Mouse (Mus musculus): ENCODE data around the gene Tmem266.

The Tmem266 gene

DNA sequence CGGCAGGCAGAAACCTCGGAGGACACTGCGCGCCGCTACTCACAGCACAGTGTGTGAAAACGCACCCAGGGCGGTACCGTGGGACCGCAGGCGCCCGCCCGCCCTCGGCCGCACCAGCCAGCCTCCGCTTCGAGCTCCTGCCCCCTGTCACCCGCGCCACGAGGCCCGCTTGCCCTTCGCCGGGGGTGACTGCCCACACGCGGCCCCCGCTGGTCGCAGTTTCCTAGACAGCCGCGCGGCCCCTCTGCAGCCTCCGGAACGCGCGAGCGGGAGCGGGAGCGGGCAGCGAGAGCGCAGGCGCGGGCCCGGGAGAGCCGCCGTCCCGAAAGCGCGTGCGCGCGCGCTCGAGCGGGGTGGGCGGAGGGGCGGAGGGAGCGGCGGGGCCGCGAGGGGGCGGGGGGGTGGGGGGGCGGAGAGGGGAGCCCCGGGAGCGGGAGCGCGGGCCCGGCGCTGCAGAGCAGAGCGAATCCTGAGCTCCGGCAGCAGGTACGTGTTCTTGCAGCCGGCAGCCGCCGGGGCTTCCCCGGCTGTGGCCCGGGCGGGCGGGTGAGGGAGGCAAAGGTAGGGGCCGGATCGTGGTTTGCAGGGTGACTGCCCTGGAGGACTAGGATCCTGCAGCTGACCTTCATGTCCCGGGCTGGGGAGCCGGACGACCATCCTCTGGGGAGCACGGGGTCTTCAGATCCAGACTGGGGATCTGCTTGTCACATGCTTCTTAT lies at the start of gene Tmem266, which contains the start of gene Nrg4:
TSS of gene Tmem266 (plus strand) at position 399 of the 719 bp plus-strand sequence.
TSS of gene Nrg4 (minus strand) at position 330 of the 719 bp plus-strand sequence.
- peak; percentile 93 for DNase-seq (ENCODE audit: low read depth, low spot score)

- peak; percentile 87 for DNase-seq (ENCODE audit: low read depth, low spot score)
These were observed 49.2 kb upstream of the Tmem266 start for GRCm38 (mm10) chr9:55277562-55277961.

- no peak for DNase-seq (ENCODE audit: low read depth, low spot score)
These were observed 47.4 kb upstream of the Tmem266 start for GRCm38 (mm10) chr9:55279114-55279825.

GRCm38 (mm10) chr9:55283516-55283915 lies 43.2 kb upstream of the Tmem266 start:
- no peak for DNase-seq (ENCODE audit: low read depth, low spot score)

GRCm38 (mm10) chr9:55285197-55285596 lies 41.5 kb upstream of the Tmem266 start:
- DNase-seq (ENCODE audit: low read depth, low spot score), result no peak

DNA sequence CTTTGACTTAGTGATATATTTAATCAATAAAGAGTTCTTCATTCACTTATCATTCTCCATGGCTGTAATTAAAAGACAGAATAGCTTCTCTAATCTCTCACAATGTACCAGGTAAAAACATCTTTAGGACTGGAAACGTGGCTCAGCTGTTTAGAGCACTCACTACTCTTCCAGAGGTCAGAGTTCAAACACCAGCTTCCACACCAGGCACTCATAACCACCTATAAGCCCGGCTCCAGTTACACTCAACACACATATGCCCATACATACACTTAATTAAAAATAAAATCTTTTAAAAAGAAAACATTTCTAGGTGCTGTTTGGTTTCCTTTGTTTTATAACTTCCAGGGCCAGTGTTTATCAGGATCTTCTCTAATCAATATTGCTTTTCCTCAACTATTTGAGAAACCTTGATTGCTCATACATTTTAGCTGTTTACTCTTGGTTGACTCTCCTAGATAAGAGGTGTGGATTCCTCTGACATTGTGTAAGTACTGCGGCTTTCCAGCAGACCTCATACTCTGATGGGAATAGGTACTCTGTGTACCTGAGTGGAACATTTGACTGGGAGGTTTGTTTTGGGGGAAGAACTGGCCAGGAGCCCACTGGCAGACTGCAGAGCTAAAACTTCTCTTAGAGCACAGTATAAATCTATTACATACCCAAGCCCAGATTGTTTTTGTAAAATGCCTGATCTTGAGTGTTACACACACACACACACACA lies 37.1 kb upstream of the Tmem266 start:
- DNase-seq (ENCODE audit: low read depth, low spot score), result no peak

DNA sequence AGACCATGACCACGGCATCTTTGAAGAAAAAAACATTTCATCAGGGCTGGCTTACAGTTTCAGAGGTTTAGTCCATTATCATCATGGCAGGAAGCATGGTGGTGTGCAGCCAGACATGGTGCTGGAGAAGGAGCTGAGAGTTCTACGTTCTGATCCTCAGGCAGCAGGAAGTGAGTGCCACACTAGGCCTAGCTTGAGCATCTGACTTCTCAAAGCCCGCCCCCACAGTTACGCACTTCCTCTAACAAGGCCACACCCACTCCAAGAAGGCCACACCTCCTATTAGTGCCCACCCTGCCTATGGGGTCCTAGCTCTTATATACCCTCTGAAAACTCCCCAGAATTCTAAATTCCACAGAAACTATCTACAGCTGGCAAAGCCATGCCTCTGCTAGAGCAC lies 34.7 kb upstream of the Tmem266 start:
- no peak for DNase-seq (ENCODE audit: low read depth, low spot score)

DNA sequence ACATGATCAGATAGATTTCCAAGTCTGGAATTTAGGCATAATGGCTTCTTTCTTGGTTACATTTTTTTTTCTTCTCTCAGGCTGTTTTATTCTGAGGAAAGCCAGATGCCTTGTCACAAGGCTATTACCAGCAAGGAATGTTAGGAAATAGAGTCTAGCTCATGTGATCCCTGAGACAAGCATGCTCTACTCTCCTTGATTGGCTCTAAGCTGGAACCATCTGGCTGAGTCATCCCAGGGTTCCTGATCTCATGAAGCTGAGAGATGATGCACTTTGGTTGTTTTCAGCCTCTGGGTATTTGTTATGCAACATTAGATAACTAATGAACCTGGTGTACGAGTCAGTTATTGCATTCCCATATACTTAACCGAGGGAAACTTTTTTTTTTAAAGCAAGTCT lies 30.5 kb upstream of the Tmem266 start:
- peak; percentile 16 for DNase-seq (ENCODE audit: low read depth, low spot score)

DNA sequence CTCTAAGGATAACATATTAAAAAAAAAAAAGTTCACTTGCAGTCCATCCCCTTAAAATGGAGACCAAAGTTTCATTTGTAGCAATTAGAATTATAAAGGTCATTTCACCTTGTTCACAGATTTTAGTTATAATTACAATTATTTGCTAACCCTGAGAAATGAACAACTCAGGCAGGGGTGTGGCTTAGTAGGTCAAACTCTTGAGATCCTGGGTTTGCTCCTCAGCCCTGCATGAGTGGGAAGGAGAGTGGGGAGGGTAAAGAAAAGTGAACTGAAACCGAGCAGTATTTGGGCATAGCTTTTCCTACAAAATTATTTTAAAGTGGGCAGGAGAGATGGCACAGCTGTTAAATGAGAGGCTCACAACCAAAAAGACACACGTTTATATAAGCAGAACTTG lies 19.6 kb upstream of the Tmem266 start:
- DNase-seq (ENCODE audit: low read depth, low spot score), result no peak

GRCm38 (mm10) chr9:55307557-55307956 lies 19.2 kb upstream of the Tmem266 start:
- DNase-seq (ENCODE audit: low read depth, low spot score), result no peak

- no peak for DNase-seq (ENCODE audit: low read depth, low spot score)
These were observed 18.3 kb upstream of the Tmem266 start for GRCm38 (mm10) chr9:55308455-55308854.

DNA sequence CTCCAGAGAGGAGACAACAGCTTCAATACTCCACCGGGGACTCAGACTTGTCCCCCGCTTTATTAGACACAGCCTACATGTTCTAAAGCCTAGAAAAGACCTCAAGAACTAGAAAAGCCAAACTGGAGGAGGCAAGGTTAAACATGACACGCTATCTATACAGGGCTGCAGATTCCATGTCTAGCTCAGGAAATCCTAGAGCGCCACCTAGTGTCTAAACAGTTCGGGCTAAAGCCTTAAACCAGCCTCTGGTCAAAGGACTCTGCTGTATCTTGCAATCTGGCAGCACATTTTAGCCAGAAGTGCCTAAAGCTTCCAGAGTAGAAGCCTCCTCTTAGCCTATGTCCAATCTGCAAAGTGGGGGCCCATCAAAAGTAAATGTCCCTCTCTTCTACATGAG lies 15.2 kb upstream of the Tmem266 start:
- peak; percentile 94 for DNase-seq (ENCODE audit: low read depth, low spot score)

DNA sequence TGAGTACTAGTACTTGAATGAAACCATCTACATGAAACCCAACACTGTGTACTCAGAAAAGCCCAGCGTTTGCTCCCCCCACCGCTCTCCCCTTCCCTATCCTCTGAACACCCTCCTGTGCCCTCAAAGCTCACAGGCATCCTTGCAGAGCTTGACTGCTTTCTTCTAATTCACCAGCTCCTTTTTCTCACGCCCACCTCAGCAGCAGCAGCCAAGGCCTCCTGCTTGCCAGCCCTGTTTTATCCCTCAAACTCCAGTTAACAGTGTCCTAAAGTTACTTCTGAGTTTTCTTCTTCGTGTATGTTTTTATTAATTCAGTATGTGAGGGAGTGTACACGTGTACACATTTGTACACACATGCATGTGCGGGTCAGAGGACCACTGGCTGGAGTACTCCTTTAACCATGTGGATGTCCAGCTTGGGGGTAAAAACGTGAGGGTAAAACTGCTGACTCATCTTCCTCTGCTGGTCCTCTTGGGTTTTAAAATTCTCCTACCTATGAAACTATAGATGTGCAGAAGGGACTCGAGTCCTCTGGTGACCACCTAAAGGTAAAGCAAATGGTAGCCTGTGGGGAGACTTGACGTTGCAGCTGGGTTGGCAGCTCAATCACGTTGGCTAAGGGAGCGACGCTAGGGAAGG lies 13.0 kb upstream of the Tmem266 start:
- peak; percentile 50 for DNase-seq (ENCODE audit: low read depth, low spot score)

GRCm38 (mm10) chr9:55322641-55323040 lies 4.1 kb upstream of the Tmem266 start:
- DNase-seq (ENCODE audit: low read depth, low spot score), result no peak

- peak; percentile 38 for DNase-seq (ENCODE audit: low read depth, low spot score)
These were observed 2.6 kb upstream of the Tmem266 start for GRCm38 (mm10) chr9:55324085-55324484.

DNA sequence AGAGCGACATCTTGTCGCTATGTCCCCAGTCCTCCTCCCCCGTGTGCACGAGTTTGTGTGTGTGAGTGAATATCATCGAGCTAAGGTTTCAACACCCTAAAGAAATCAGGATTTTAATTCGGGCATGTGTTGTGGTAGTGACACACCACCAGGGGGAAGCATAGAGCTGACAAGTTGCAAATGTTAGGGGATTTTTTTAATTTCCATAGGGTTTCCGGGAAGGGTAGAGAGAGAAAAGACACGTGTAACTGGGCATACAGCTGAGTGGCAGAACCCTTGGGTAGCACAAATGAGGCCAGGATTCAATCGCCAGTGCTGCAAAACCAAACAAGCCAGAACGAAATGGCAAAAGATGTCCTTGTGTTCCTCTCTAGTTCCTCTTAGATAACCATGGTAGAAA lies 2.2 kb upstream of the Tmem266 start:
- DNase-seq (ENCODE audit: low read depth, low spot score), result peak; percentile 65

DNA sequence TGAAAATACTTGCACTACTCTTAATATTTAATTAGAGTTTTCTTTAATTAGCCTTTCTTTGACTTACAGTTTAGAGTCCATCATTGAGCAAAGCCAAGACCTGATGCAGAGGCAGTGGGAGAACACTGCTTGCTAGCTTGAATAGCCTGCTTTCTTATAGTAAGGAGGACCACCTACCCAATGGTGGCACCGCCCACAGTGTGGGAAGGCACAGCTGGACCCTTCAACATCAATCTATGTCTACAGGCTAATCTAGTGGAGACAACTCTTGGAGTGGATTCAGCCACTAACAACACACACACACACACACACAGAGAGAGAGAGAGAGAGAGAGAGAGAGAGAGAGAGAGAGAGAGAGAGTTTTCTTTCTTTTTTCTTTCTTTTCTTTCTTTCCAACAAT lies 1.7 kb upstream of the Tmem266 start:
- DNase-seq (ENCODE audit: low read depth, low spot score), result no peak

DNA sequence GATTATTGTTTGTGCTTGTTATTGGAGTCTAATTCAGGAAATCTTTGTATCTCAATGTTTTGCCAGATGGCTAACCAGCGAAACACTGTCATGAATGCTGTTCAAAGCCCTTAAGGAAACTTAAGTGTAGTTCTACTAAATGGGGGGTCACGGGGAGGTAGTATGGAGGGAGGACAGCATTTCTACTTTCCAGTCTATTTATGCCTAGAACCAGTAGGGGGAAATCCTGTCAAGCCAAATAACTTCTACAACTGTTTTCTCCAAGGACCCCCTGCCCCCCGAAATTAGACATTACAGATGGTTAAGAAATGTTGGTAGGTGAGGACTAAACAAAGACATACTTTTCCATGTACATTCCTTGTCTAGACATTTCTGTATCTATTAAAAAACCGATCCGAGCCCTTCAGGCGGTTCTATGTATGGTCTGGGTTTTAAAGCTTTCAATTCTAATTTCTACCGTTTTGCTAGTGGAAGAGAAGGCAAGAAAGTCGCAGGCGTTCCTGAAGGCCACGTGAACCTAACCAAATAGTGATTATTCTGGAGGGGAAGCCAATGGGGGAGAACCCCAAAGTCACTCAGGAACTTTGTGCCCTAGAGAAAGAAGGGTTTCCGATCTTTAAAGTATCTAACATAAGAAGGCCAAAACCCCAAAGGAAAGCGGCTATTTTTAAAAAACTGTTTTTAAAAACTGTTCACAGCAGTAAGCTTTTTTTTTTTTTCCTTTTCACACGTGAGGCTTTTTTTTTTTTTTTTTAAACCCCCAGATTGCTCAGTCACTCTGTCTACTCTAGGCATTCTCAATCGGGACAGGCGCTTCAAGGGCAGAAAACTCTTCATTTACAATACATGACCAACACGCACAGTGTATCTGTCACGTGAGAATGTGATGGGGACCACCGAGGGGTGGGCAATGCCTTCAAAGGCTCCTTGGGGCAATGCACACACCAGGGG lies 874 bp upstream of the Tmem266 start:
- no peak for DNase-seq (ENCODE audit: low read depth, low spot score)

DNA sequence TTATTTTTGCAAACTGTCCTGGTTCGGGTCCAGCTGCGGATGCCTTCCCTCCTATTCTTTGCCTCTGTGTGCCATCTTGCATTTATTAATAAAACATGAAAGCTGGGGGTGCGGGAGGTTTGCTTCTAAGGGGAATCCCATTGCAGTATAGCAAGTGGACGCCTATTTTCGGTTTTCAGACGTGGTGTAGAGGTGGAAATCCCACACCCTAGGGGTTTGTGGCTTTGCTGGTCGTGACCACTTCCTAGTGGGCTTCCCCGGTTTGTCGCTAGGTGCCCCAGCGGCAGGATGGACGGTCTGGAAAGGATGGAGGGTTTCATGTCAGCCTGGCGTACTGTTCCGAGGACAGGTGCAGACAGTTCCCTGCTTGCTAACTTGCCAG lies 512 bp downstream of the Tmem266 start:
- DNase-seq (ENCODE audit: low read depth, low spot score), result peak; percentile 58

DNA sequence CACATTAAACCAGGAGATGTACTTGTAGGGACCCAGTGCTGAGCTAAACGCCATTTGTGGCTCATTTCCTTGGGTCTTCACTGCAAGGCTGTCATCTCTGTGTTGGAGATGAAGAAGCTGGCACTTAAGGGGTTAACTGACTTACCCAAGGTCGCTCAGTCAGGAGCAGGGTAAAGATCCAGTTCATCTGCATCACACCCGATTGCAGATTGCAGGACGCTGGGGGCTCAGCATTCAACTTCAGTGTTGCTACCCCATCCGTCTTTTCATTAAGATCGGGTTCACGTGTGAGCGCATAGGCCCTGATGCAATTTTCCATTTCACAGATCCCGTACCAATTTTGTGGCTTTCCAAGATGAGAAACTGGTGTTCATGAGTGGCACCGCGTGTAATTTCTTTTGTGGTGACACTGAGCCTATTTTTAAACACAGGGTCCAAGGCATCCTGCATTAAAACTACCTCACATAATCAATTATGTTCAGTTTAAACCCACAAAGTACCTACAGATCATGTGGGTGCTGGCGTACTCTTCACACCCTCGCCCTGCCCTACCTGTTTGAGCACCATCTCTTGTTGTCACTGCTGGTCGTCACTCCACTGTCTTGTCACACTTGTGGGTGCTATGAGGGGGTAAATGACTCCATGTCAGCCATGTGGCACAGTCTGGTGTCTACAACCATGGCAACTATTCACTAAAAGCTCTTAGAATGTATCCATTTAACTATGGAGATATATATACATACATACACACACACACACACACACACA lies 1.6 kb downstream of the Tmem266 start:
- peak; percentile 40 for DNase-seq (ENCODE audit: low read depth, low spot score)

All from brain, adult 2 months (tissue).